Mouse (Mus musculus) embryo, embryonic 11 days (tissue): ENCODE measurements around the gene Nvl.

Experiments
- DNase-seq: peaks from one replicate; pipeline ENCODE4 v3.0.0-alpha.2; 2015

The Nvl gene

DNA sequence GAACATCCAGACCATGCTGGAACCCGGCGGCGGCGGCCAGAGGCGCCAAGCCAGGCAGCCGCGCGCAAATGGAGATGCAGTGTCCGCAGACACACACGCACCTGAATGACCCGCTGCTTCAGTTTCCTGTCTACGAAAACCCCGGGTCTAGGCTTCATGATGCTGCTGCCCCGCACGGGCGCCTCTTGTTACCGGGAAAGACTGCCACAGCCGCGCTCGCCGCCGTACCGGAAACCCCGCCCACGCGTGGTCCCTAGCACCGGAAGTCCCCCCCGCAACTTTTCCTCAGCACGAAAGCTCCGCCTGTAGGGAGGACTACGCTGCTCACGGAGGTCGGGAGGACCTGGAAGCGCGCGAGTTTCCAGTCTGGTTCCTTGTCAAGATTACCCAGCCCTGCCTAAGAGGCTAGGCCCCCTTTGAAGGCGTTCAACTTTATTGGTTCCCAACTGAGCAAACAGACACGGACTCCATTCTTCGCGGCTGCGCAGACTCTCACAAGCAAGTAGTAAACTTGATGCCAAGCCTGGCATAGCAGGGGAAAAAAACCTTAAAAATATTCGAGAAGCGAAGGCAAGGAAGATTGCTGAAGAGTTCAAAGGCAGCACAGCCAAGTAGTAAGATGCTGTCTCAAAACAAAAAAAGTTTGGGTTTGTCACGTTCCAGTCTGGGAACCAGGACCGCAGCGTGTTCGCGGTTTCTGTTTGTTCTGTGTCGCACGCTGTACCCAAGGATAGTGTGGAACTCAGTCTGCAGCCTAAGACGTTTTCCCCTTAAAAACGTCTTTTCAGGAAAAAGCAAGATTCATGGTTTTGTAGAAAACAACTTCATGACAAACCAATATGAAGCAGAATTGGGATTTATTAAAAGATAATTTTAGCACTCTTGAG lies at the start of gene Nvl, which contains the start of gene Cnih4:
Gene Nvl (minus strand): TSS at position 255 of the 887 bp plus-strand sequence.
Gene Cnih4 (plus strand): TSS at position 744 of the 887 bp plus-strand sequence.
- DNase-seq, result peak; percentile 97

DNA sequence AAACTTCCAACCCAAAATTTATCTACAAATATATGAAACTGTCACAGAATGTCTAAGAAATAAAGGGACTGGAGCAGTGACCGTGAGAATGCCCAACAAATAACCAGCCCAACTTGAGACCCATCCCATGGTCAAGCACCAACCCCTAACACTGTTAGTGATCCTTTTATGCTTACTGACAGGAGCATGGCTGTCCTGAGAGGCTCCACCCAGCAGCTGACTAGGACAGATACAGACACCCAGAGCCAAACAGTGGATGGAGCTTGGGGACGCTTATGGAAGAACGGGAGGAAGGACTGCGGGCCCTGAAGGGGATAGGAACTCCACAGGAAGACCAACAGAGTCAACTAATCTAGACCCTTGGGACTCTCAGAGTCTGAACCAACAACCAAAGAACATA lies 44.9 kb upstream of the Nvl start:
- DNase-seq, result no peak

DNA sequence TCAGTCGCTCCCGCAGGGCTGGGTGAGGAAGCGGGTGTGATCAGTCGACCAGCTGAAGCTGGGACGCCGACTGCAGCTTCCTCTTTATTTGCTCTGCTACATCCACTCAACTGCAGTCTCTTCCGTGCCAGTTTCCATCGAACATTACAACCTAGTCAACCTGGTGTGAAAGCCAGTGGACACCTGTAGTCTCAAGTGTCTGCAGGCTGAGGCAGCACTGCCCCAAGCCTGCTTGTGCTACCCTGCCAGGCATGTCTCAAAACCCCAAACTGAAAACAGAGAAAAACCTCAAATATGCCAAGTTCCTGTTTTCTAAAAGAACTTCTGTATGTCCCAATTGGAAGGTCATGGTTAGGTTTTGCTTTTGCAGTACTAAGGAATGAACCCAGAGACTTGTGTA lies 26.2 kb upstream of the Nvl start:
- DNase-seq, result no peak

DNA sequence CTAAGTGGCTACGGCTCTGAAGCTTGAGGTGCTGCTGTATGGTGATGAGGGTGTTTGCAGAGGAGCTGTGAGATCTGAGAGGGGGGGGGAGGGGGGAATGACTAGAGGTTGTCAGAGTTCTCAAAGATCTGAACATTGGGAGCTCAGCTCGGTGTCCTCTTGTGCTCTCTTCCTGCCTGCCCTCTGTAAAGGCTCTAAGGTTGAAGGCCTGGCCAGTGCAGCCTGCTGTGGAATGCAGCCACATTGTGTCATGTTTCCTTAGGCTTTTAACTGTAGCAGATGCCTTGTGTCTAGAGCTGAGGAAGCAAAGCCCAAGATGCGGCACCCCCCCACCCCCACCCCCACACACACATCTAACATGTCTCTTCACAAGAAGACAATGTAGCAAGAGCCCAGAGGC lies 24.4 kb upstream of the Nvl start:
- DNase-seq, result no peak

DNA sequence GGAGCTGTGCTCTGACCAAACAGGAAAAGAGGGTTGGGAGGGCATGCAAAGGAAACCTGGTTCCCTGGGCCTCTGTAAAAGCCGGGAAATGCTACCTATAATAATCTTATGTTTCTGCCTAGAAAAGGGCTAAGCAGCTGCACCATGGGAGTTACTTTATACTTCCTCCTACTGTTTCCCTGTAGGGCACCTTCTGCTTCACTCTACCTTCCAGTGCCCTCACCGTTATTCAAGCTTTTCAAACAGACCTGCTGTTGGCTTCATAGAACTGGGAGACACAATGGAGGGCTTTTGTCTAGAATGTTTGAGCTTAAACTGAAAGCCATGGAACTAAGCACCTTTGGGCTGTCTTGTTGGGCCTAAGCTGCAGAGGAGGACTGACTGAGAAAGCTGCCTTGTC lies 23.8 kb upstream of the Nvl start:
- no peak for DNase-seq

DNA sequence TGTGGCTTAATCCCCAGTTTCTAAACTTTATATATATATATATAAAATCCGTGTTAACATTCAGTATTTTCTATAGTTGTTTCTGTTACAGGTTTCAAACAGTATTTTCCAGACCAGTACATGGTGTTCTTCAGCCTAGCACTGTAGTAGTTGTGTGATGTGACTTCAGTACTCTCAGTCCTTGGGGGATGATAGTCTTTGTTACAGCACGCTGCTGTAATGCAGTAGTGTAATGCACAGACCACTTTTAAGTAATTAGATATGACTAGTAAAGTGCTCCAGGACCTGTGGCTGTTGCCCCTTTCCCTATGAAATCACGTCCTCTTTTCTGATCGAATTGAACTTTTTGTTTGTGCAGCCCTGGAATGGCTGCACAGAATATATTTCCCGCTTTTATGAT lies 7.5 kb upstream of the Nvl start:
- peak; percentile 13 for DNase-seq

DNA sequence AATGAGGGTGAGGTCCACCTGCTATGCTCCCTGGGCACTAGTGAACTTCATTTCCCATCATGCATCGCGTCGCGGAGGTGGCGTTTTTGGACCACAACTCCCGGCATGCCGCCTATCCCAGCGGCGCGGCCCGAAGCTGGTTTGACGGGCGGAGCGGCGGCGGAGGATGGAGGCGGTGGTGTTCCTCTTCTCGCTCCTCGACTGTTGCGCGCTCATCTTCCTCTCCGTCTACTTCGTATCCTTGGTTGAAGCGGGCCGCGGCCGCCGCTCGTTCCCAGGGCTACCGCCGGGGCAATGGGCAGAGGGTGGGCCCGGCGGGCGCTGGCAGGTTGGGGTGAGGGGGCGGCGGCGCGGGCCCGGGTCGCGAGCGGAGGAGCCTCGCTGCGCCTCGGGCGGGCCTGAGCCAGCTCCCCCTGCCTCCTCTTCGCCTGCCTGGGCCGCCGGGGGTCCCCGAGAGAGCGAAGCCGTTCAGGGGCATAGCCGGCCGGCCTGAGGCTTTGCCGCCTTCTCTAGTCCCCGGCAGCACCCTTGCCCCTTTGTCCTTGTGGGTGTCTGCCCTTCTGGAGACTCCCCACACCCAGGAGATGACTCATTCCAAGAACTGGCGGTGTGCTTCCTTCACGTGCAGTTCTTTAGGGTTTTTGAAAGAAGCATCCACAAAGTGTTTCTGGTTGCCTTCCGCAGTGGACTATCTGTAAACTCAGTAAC lies 7.0 kb upstream of the Nvl start:
- DNase-seq, result peak; percentile 96

DNA sequence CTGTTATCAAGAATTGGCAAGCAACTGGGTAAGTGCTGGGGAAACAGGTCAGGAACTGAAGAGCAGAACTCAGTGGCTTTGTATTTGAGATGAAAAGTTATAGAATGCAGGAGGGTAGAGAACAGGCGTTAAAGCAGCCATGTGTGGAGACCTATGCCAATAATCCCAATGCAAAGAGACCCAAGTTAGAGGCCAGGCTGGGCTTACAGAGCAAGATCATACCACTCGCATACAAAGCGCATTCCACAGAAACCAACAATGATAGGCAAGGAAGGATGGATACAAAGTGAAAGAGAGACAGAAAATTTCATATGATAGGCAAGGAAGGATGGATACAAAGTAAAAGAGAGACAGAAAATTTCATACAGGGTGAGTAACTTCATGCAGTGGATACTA lies 6.4 kb upstream of the Nvl start:
- DNase-seq, result no peak

DNA sequence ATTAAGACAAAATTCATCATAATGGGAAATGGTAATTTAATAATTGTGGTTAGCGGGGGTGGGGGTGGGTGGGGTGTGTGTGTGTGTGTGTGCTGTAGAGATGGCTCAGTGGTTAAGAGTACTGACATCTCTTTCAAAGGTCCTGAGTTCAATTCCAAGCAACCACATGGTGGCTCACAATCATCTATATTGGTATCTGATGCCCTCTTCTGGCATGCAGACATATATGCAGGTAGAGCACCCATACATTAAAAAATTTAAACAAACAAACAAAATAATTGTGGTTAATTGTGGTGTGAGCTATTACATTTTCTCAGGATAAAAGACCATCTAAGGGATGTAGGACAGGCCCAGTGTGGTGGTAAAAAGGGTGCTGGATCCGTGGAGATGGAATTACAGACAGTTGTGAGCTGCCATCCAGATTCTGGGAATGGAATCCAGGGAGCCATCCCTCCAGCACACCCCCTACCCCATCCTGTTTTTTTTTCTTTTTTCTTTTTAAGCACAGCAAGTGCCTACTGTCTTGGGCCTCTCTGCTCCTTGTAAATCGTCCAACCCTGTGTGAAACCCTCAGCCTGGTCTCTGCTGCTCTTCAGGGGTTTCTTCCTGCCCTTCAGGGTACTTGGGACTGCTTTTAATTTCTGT lies 5.5 kb upstream of the Nvl start:
- DNase-seq, result no peak

DNA sequence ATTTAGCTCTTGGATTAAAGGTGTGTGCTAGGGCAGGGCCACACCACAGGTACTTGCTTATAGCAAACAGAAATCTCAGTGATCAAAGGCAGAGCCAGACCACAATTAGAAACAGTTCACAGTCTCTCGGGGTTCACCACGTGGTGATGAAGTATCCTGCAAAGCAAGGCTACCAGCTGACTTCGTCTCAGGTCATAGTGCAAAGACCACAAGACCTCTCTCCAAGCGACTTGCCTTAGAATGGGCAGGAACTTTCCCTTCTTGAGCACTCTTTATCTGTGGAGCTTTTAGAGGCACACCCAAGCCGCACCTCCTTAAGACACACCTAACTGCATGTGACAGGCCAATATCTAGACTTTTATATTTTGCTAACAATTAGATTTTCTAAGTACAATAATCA lies 4.5 kb upstream of the Nvl start:
- no peak for DNase-seq

DNA sequence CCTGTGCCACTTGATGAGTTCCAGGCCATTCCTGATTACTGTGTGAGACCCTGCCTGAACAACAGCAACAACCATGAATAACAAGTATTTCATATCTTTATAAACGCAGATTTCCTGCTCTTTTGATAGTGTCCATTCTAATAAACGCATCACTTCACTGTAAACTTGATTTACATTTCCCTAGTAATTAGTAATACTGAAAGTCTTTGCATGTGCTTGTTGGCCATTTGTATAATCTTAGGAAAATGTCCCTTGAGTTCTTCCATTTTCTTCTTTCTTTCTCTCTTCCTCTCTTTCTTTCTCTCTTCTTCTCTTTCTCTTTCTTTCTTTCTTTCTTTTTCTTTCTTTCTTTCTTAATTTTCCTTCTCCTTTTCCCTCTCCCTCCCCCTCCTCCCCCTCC lies 2.2 kb upstream of the Nvl start:
- DNase-seq, result no peak

DNA sequence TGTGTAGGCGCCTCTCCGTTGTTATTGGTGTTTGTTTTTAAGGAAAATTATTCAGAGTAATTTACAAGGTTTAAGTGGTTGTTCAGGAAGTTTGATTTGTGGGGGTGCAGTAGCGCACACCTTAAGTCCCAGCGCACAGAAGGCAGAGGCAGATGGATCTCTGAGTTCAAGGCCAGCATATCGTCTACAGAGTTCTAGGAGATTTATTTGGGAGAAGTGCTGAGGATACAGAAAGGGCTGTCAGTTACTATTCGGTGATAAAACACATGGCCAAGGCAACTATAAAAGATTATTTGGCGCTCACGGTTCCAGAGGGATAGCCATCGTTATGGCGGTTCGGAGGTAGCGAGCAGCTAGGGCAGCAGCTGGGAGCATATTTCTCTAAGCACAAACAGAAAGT lies 962 bp upstream of the Nvl start:
- peak; percentile 31 for DNase-seq

DNA sequence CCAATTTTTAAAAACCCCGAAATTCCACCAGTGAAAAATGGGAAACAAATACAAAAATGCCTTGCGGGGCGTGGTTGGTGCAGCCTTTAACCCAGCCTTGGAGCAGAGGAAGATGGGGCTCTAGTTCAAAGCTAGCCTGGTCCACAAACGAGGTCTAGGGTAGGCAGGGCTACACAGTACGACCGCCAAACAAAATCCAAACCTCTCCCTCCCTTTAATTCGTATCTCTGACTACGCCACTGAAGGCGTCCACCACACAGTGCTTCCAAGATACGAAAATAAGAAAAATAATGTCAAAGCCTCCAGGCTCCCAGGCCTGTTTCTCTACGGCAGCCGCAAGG lies 425 bp downstream of the Nvl start:
- no peak for DNase-seq

DNA sequence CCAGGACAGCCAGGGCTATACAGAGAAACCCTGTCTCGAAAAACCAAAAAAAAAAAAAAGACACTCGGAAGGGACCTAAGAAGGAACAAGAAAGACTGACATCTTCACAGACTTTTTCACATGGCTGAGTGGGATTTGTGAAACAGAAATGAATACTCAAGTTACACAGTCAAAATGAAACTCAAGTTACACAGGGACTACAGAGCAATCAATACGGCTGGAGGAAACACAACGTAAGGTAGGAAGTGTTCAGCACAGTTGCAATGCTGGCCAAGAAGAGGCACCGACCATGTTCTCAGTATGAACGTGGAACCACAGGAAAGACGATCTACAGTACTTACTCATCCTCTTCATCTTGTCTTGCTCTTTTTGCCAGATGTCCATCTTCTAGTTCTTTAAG lies 5.3 kb downstream of the Nvl start:
- DNase-seq, result no peak

DNA sequence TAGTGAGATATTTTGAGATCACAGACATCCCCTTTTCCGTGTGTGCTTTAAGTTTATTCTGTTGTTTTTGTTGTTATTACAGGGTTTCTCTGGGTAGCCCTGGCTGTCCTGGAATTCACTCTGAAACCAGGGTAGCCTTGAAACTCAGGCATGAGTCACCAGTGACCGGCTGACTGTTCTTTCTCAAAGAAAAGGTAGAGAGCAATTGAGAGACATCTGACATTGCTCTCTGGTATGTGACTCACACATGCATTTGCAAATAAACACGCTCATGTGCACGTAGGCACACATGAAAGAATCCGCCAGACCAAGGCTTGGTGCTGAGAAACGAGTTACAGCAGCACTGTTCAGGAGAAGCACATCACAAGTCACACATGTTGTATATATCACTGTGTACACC lies 12.1 kb downstream of the Nvl start:
- no peak for DNase-seq

DNA sequence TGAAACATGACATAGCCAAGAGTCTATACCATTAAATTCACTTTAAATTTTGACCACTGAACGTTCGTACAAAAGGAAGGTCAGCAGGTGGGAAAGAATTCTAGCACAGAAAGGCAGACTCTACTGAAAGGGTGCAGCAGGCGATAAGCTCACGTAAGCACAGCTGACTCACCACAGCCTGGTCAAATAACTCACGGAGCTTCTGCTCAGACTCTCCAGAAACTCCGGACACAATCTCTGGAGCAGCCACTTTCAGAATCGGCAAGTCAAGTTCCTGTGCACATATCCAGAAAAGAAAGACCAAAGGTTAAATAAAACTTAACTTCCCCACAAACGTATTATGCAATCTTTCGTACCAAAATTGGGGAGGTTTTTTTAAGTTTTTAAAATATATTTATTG lies 17.2 kb downstream of the Nvl start:
- no peak for DNase-seq

DNA sequence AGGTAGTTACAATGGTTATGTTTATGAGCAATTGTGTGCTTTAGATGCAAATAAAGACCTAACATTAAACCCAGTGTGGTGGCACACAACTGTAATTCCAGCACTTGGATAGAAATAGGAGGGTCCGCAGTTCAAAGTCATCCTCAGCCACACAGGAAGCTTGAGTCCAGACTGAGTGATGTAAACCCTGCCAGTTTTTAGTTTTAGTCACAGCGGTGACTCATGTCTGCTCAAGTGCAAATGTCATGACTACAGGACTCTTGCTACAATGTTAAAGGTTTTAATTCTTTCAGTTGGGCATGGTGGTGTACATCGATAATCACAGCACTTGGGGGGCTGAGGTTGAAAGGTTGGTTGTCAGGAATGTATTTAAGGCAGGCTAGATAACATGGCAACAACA lies 18.1 kb downstream of the Nvl start:
- no peak for DNase-seq

DNA sequence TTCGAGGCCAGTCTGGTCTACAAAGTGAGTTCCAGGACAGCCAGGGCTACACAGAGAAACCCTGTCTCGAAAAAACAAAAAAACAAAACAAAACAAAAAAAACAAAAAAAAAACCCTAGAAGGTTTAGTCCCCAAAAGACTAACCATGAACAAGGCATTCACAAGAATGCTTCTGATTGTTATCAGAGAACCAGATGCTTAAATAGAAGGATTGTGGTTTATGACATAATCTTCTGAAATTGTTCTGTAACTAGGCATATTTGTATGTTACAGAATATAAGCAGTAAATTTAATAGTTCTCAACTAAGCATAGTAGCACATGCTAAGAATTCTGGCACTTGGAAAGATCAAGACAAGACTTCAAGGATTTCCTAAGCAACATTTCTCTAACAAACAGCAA lies 19.9 kb downstream of the Nvl start:
- DNase-seq, result no peak

DNA sequence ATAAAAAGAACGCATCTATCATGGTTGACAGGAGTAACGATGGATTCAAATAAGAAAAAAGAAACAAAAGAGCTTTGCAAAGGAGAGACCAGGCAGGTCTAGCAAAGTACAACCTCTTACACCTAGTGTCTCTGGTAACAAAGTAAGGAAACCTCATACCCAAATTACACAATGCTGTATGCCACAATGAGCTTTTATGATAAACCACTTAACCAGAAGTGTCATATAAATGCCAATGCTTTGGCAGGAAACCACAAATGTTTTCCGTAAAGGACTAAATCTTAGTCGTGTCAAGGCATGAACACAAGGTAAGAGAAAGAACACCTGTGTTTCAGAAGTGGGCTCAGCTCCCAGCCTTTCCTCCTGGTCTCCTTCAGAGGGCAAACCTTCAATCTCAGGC lies 26.9 kb downstream of the Nvl start:
- no peak for DNase-seq

DNA sequence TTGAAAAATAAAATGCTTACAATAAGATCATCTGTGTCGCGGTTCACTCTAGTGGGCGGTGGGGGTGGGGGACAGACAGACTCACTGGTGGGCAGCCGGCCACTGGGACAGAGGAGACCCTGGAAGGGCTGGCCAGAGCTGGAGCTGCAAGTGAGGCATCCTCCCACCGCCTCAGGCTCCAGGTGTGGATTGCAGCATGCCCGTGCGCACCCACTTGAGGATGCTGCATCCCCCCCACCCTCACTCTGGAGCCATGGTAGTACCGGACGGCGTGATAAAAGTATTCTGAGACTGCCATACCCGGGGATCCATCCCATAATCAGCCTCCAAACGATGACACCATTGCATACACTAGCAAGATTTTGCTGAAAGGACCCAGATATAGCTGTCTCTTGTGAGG lies 54.0 kb downstream of the Nvl start:
- DNase-seq, result no peak

DNA sequence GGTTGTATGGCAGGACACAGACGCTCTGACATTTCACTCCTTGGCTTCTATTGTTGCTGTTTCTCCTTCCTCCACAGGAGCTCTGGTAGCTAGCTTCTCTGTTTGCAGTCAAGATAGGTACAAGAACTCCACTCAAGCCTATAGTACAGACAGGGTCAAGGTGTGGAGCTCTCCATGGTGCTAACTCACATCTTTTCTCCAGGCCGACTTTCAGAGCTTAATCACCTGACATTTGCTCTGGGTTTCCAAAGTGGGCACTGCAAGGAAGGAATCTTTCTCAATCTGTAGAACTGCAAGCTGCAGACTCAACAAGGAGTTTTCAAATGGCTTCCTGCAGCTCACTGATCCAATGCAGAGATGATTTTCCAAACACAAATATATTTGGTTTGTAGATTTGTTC lies 60.0 kb downstream of the Nvl start:
- peak; percentile 45 for DNase-seq

DNA sequence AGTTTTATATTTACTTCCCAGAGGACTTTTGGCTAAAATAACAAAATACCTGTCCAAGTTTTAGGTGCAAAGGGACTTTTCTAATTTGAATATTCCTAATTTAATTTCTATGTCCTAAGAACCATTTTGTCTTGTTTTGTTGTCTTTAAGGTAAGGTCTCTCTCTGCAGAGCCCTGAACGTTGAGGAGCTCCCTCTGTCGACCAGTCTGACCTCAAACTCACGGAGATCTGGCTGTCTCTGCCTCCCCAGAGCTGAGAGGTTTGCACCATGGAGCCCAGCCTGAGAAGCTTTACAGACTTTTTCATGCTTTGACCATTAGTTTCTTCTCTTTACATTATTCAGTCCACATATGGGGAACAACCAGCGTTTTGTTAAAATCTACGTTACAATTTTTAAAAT lies 70.9 kb downstream of the Nvl start:
- DNase-seq, result no peak

DNA sequence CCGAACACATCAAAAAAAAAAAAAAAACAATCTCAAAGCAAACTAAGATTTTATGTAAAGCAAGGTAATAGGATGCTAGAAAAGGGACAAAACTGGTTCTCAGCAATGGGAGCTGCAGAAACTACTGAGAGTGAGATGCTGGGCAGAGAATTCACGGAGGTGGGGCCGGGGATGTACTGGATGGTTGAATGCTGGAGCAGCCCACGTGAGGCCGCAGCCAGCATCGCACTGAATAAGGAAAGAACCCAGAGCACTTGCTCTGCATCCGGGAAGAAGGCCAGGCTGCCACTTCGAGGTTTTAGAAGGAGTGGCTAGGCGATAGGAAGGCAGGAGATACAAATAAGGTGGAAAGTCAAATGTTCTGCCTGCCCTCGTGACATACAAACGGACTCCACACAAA lies 74.3 kb downstream of the Nvl start:
- no peak for DNase-seq

DNA sequence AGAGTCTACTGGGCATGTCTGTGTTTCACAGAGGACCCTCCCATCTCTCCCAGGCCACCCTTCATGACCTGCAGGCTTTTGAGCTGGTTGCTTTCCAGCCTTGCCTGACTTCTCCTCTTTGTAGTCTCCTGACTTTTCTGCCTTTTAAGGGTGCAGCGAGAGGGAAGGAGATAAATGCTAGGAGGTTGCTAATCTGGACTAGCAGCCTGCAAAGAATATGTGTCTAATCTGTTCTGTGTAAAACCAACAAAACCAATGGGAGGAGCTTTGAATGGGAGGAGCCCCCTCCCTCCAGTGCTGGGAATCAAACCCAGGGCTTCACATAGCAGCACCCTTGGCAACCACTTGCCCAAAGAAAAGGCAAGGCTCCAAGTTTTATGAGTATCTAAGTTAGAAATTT lies 75.7 kb downstream of the Nvl start:
- DNase-seq, result no peak
